Mouse (Mus musculus): ENCODE measurements around the gene Phf20.

GRCm38 (mm10) chr2:156298458-156298857, 102.2 kb downstream of the Phf20 start:
- TF ChIP-seq CTCF (IDR thresholded peaks at IDR 0.05; ENCODE audit: borderline replicate concordance, insufficient read depth, low read length) (no peak), POLR2A (IDR thresholded peaks at IDR 0.05; ENCODE audit: low read depth, low read length) (no peak)

Data from embryonic fibroblast, embryonic 13.5 days (primary cell).